Mouse (Mus musculus) C2C12 (cell line): ENCODE results near the gene Ntsr1. TPM values are rescaled to one million over a fixed set of nuclear protein-coding genes. Genes with fewer than 3 reads are reported as not detected.

Experiments
- H3K27me3 ChIP-seq: one replicate; pipeline ENCODE4 v1.6.1; 2011; ENCODE audit not compliant: control insufficient read depth, insufficient read depth, insufficient read length
- H3K36me3 ChIP-seq: one replicate; pipeline ENCODE4 v1.6.1; 2011; ENCODE audit not compliant: control insufficient read depth, insufficient read depth
- H3K4me3 ChIP-seq: one replicate; pipeline ENCODE4 v1.5.1; 2011; ENCODE audit warnings: mild to moderate bottlenecking, control low read depth; ENCODE audit not compliant: poor library complexity, insufficient read depth, severe bottlenecking
- H3K79me2 ChIP-seq: one replicate; pipeline ENCODE4 v1.6.1; 2011; ENCODE audit not compliant: control insufficient read depth, insufficient read depth
- H3K79me3 ChIP-seq: one replicate; pipeline ENCODE4 v1.6.1; 2011; ENCODE audit warnings: low read depth, control low read depth
- H3ac ChIP-seq: one replicate; pipeline ENCODE3; 2011; ENCODE audit warnings: low read depth; ENCODE audit not compliant: control insufficient read depth, insufficient read length
- CEBPB ChIP-seq: IDR thresholded peaks from one replicate; pipeline ENCODE4 v1.6.1; 2011; ENCODE audit warnings: low read depth, mild to moderate bottlenecking, control low read depth, moderate library complexity
- CTCF ChIP-seq: IDR thresholded peaks from one replicate; pipeline ENCODE4 v1.5.1; 2011; ENCODE audit not compliant: control insufficient read depth, insufficient read depth, insufficient read length
- FOSL1 ChIP-seq: IDR thresholded peaks from one replicate; pipeline ENCODE4 v1.8.0; 2011; ENCODE audit warnings: mild to moderate bottlenecking, low read length; ENCODE audit not compliant: poor library complexity, insufficient read depth, severe bottlenecking
- MAX ChIP-seq: IDR thresholded peaks from one replicate; pipeline ENCODE4 v1.6.1; 2011; ENCODE audit warnings: mild to moderate bottlenecking, control low read depth
- MYOD1 ChIP-seq: IDR thresholded peaks from one replicate; pipeline ENCODE4 v1.6.1; 2011; ENCODE audit warnings: low read depth; ENCODE audit not compliant: control insufficient read depth, insufficient read length
- MYOG ChIP-seq: IDR thresholded peaks from one replicate; pipeline ENCODE4 v1.6.1; 2011; ENCODE audit not compliant: control insufficient read depth, insufficient read length; ENCODE audit errors: extremely low read depth
- USF1 ChIP-seq: IDR thresholded peaks from one replicate; pipeline ENCODE4 v1.6.1; 2011; ENCODE audit warnings: low read depth, mild to moderate bottlenecking, control low read depth, moderate library complexity
- polyA plus RNA-seq: library from polyadenylated mRNA; unstranded; fragments of >200 nt; fragmentation: generic; extraction: Trizol; gene quantifications from one replicate; pipeline ENCODE4 v1.2.1, GENCODE M21; 2012; ENCODE audit warnings: missing spikeins

Ntsr1 gene
- polyA plus RNA-seq, 1 experiment: not detected

DNA sequence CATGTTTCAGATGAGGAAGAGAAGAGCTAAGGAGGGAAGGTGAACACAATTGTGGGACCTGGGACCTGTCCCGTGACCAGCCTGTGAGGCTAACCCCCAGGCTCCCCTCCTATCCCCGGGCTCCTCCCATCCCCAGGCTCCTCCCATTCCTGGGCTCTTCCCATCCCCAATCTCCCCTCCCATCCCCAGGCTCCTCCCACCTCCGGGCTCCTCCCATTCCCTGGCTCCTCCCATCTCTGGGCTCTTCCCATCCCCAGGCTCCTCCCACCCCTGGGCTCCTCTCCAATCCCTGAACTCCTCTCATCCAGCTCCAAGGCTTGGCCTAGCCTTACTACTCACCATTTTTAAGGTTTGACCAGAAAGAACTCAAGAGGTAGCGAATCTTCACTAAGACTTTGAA is 23.0 kb downstream of the Ntsr1 start:
- Histone ChIP-seq H3ac (no peak overlapping the region), H3K4me3 (no peak overlapping the region), H3K27me3 (peaks cover 41% of the 10 kb centered on the region), H3K79me3 (no peaks in the 10 kb centered on the region), H3K79me2 (no peaks in the 10 kb centered on the region), H3K36me3 (no peaks in the 10 kb centered on the region)
- TF ChIP-seq USF1 (no peak), CTCF (no peak), MYOG (no peak), MYOD1 (no peak), MAX (no peak), FOSL1 (no peak), CEBPB (no peak)

DNA sequence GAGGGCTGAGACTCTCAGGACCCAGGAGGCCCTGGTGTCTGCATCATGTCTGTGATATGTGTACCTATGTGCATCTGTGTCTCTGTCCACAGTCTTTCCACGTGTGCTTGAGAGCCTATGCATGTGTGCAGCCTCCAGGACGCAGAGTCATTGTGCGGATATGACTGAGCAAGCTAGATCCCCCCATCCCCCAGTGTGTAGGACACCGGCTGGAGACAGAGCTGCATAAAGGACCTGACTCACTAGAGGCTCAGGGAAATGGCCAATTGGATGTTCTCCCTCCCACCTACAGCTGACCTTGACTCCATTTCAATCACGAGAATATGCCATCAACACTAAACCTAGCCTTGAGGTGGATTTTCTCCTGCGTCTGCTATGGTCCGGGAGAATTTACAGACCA is 27.7 kb downstream of the Ntsr1 start:
- H3K27me3 ChIP-seq: peaks cover 72% of the 10 kb centered on the region
- TF ChIP-seq MAX: no peak
- no peak for TF ChIP-seq CTCF
- no peak for TF ChIP-seq FOSL1
- no peak for TF ChIP-seq MYOG
- TF ChIP-seq CEBPB: no peak
- TF ChIP-seq USF1: no peak

DNA sequence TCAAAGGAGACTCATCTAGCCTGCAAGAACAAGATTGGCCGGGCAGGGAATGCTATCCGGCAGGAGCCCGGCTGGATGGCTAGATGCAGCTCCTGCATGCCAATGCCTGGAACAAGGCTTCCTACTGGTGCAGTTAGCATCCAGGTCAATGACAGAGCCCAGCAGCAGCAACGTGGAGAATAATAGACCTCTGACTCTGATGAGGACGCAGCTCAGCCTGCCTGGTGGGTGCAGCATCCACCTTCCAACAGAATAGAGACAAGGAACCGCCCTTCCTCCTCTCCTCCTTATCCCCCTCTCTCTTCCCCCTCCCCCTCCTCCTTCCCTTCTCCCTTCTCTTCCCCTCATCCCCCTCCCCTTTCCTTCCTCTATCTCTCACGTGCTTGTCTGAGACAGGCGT is 28.1 kb downstream of the Ntsr1 start:
- TF ChIP-seq FOSL1 (no peak), CTCF (no peak), MYOG (no peak), USF1 (no peak), CEBPB (no peak), MAX (no peak), MYOD1 (no peak)
- Histone ChIP-seq H3ac (no peak overlapping the region), H3K79me3 (no peaks in the 10 kb centered on the region), H3K4me3 (no peak overlapping the region), H3K36me3 (no peaks in the 10 kb centered on the region), H3K79me2 (no peaks in the 10 kb centered on the region), H3K27me3 (peaks cover 76% of the 10 kb centered on the region)

More for the DNA sequence above, 27.7 kb downstream of the Ntsr1 start:
- Histone ChIP-seq H3ac (no peak overlapping the region), H3K79me2 (no peaks in the 10 kb centered on the region), H3K36me3 (no peaks in the 10 kb centered on the region), H3K79me3 (no peaks in the 10 kb centered on the region), H3K4me3 (no peak overlapping the region)

DNA sequence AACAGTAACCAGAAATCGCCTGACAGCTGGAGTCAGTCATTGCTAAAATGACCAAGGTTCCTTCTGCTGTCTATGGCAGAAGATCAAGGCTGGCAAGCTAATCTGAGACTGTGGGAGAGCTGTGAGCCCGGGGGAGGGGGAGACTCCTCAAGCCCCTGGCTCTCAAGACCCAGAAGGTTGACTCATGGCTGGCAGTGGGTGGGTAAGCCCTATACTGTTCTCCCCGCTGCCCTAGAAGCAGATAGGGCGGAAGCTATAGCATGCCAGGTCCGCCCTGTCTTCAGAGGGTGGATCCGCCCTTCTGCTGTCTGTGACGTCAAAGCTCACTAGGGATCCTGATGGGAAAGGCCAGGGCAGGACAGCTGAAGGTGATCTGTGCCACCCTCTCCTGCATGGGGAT is 30.4 kb downstream of the Ntsr1 start:
- H3K27me3 ChIP-seq: peaks cover 80% of the 10 kb centered on the region
- no peaks in the 10 kb centered on the region for H3K79me3 ChIP-seq
- H3K36me3 ChIP-seq: no peaks in the 10 kb centered on the region
- no peaks in the 10 kb centered on the region for H3K79me2 ChIP-seq
- no peak overlapping the region for H3ac ChIP-seq
- TF ChIP-seq MYOG: no peak
- no peak overlapping the region for H3K4me3 ChIP-seq

DNA sequence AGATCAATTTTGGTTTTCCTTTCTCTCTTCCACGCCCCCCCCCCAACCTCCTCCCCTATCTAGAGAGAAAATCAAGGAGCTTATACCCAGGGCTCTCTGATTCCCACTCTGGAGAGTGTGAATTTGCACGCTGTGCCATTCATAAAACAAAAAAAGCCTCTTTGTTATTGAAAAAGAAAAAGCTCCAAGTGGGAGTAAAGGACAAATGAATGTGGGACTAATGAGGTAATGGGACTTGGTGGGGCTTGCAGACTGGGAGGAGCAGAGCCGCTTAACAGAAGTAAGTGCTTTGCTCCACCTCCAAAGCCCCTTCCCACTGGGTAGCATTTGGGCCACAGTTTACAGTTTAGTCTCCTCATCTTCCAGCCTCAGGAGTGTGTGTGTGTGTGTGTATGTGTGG is 30.8 kb downstream of the Ntsr1 start:
- Histone ChIP-seq H3K27me3 (peaks cover 77% of the 10 kb centered on the region), H3K79me2 (no peaks in the 10 kb centered on the region), H3K4me3 (no peak overlapping the region), H3K79me3 (no peaks in the 10 kb centered on the region), H3K36me3 (no peaks in the 10 kb centered on the region), H3ac (no peak overlapping the region)
- TF ChIP-seq MYOD1 (no peak), MYOG (no peak), FOSL1 (no peak), MAX (no peak), CEBPB (no peak)

DNA sequence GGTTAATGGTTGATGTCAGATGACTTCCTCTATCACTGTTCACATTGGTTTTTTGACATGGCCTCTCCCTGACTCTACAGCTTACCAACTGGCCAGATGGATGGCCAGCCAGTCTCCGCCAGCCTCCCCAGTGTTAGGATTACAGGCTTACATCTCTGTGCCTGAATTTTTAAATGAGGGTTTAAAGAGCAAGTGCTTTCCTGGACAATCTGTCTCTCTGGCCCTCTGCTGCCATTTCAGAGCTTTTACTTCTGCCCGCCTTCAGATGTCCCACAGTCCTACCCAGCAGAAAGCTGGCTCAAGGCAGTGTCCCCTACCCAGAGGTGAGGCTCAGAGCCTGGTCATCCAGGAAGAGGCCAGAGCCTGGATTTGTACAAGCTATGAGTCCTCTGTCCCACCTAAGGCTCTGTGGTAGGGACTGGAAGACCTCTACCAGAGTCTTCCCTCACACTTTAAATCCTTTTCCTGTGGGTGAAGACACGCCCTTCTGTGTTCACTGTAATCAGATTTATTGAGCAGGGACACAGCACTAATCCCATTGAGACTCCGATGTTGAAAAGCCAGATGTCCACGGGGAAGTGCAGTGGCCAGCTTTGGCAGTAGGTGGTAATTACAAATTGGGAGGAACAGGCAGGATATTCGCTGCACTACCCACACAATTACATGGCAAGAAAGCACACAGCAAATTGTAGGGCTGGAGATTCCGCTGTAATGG is 32.1 kb downstream of the Ntsr1 start:
- H3K79me3 ChIP-seq: no peaks in the 10 kb centered on the region
- TF ChIP-seq MYOG (no peak), FOSL1 (no peak), USF1 (no peak), CEBPB (no peak), MAX (no peak), CTCF (no peak), MYOD1 (no peak)
- H3K4me3 ChIP-seq: no peak overlapping the region
- H3K79me2 ChIP-seq: no peaks in the 10 kb centered on the region
- H3K36me3 ChIP-seq: no peaks in the 10 kb centered on the region
- peaks cover 70% of the 10 kb centered on the region for H3K27me3 ChIP-seq
- no peak overlapping the region for H3ac ChIP-seq
